Mouse (Mus musculus) olfactory bulb, adult 2 months (tissue): ENCODE data around the gene Nprl3. TPM values are rescaled to one million over a fixed set of nuclear protein-coding genes. Genes with fewer than 3 reads are reported as not detected.

Source experiments
- H3K27ac ChIP-seq: fragments of 200-500 bp; 2 replicates; pipeline ENCODE4 v1.5.1; 2012; ENCODE audit warnings: low read depth, low read length; ENCODE audit not compliant: insufficient read depth
- H3K4me1 ChIP-seq: fragments of 200-500 bp; 2 replicates; pipeline ENCODE4 v1.6.1; 2012; ENCODE audit warnings: low read length; ENCODE audit not compliant: control insufficient read depth, insufficient read depth
- H3K4me3 ChIP-seq: fragments of 200-500 bp; 2 replicates; pipeline ENCODE4 v1.5.1; 2012; ENCODE audit warnings: mild to moderate bottlenecking, low read depth, low read length, moderate library complexity; ENCODE audit not compliant: insufficient read depth
- CTCF ChIP-seq: fragments of 200-500 bp; IDR thresholded peaks from 2 replicates; pipeline ENCODE4 v1.5.1; 2012; ENCODE audit warnings: low read depth, mild to moderate bottlenecking, low read length, moderate library complexity; ENCODE audit not compliant: insufficient read depth
- POLR2A ChIP-seq: fragments of 200-500 bp; IDR thresholded peaks from 2 replicates; pipeline ENCODE4 v1.6.1; 2012; ENCODE audit warnings: mild to moderate bottlenecking, low read depth, low read length, moderate library complexity; ENCODE audit not compliant: insufficient read depth
- WGBS: fragments of 180-500 bp; shearing (Covaris S2); methylation state at CpG from one replicate; pipeline ENCODE4 v1.1.7; 2018; 5-methylcytosine and 5-hydroxymethylcytosine counted together
- polyA plus RNA-seq: library from polyadenylated mRNA; stranded (reverse); fragments of >200 nt; gene quantifications from 2 replicates; pipeline ENCODE4 v1.2.4, GENCODE M21; 2012; ENCODE audit warnings: low replicate concordance; ENCODE audit not compliant: missing spikeins, insufficient read depth, insufficient read length

Gene Nprl3
- polyA plus RNA-seq, 1 experiment, result not detected

- WGBS, result 85% methylated on average over 13 of the region's 13 CpGs
- Histone ChIP-seq H3K4me1 (no peaks in the 10 kb centered on the region), H3K27ac (no peak overlapping the region), H3K4me3 (no peak overlapping the region)
- TF ChIP-seq POLR2A, result no peak
- no peak for TF ChIP-seq CTCF
These were observed 76.8 kb downstream of the Nprl3 start for GRCm38 (mm10) chr11:32190603-32191110.

- Histone ChIP-seq H3K27ac (no peak overlapping the region), H3K4me1 (no peaks in the 10 kb centered on the region), H3K4me3 (no peak overlapping the region)
- TF ChIP-seq POLR2A (no peak), CTCF (no peak)
- 86% methylated on average over 9 of the region's 9 CpGs for WGBS
These were observed 77.4 kb downstream of the Nprl3 start for GRCm38 (mm10) chr11:32190119-32190518.

- no peak overlapping the region for H3K27ac ChIP-seq
- no peak for TF ChIP-seq CTCF
- no peaks in the 10 kb centered on the region for H3K4me1 ChIP-seq
- WGBS, result 74% methylated on average over 5 of the region's 5 CpGs
- no peak overlapping the region for H3K4me3 ChIP-seq
These were observed 78.1 kb downstream of the Nprl3 start for GRCm38 (mm10) chr11:32189434-32189833.

GRCm38 (mm10) chr11:32188881-32189280, 78.6 kb downstream of the Nprl3 start:
- H3K4me3 ChIP-seq, result no peak overlapping the region
- WGBS, result 89% methylated on average over 12 of the region's 12 CpGs
- TF ChIP-seq POLR2A, result no peak
- no peak overlapping the region for H3K27ac ChIP-seq
- H3K4me1 ChIP-seq, result no peaks in the 10 kb centered on the region

GRCm38 (mm10) chr11:32187256-32187655, 80.3 kb downstream of the Nprl3 start:
- WGBS, result 94% methylated on average over 4 of the region's 4 CpGs
- TF ChIP-seq CTCF (no peak), POLR2A (no peak)
- Histone ChIP-seq H3K27ac (no peak overlapping the region), H3K4me3 (no peak overlapping the region), H3K4me1 (no peaks in the 10 kb centered on the region)

GRCm38 (mm10) chr11:32186031-32186430, 81.5 kb downstream of the Nprl3 start:
- Histone ChIP-seq H3K4me3 (no peak overlapping the region), H3K27ac (no peak overlapping the region), H3K4me1 (no peaks in the 10 kb centered on the region)
- TF ChIP-seq POLR2A (no peak), CTCF (no peak)
- WGBS, result 67% methylated on average over 3 of the region's 3 CpGs

- no peak for TF ChIP-seq POLR2A
- no peak for TF ChIP-seq CTCF
- Histone ChIP-seq H3K27ac (no peak overlapping the region), H3K4me1 (no peaks in the 10 kb centered on the region), H3K4me3 (no peak overlapping the region)
- 93% methylated on average over 8 of the region's 8 CpGs for WGBS
These were observed 83.0 kb downstream of the Nprl3 start for GRCm38 (mm10) chr11:32184469-32184868.

- 40% methylated on average over 25 of the region's 25 CpGs for WGBS
- Histone ChIP-seq H3K27ac (no peak overlapping the region), H3K4me1 (no peaks in the 10 kb centered on the region), H3K4me3 (no peak overlapping the region)
- TF ChIP-seq POLR2A (no peak), CTCF (peak; percentile 52; the same call in 1 of the 2 replicates)
These were observed 85.3 kb downstream of the Nprl3 start for GRCm38 (mm10) chr11:32181973-32182868.

GRCm38 (mm10) chr11:32181246-32181645, 86.3 kb downstream of the Nprl3 start:
- TF ChIP-seq CTCF (no peak), POLR2A (no peak)
- H3K4me3 ChIP-seq, result no peak overlapping the region
- 93% methylated on average over 4 of the region's 4 CpGs for WGBS
- H3K27ac ChIP-seq, result no peak overlapping the region
- H3K4me1 ChIP-seq, result no peaks in the 10 kb centered on the region

- TF ChIP-seq POLR2A (no peak), CTCF (no peak)
- Histone ChIP-seq H3K27ac (no peak overlapping the region), H3K4me3 (no peak overlapping the region), H3K4me1 (no peaks in the 10 kb centered on the region)
- 90% methylated on average over 1 of the region's 1 CpGs for WGBS
These were observed 89.0 kb downstream of the Nprl3 start for GRCm38 (mm10) chr11:32178506-32178905.

Other genes with a start within 250 kb of the Nprl3 start
- gene Il9r, start 67.4 kb downstream of the Nprl3 start, polyA plus RNA-seq, result not detected in 2 replicates
- not detected in 2 replicates for gene Snrnp25, start 62.3 kb downstream of the Nprl3 start, polyA plus RNA-seq
- gene Rhbdf1, start 45.4 kb downstream of the Nprl3 start, polyA plus RNA-seq, result not detected in 2 replicates
- not detected in 2 replicates for gene Mpg, start 41.2 kb downstream of the Nprl3 start, polyA plus RNA-seq
- gene Hba-x, start 8.7 kb upstream of the Nprl3 start, polyA plus RNA-seq, result not detected in 2 replicates
- gene Hba-a1, start 15.8 kb upstream of the Nprl3 start, polyA plus RNA-seq, result not detected in 2 replicates
- gene Hbq1b, start 19.3 kb upstream of the Nprl3 start, polyA plus RNA-seq, result not detected in 2 replicates
- gene Hba-a2, start 28.8 kb upstream of the Nprl3 start, polyA plus RNA-seq, result not detected in 2 replicates
- gene Hbq1a, start 32.4 kb upstream of the Nprl3 start, polyA plus RNA-seq, result not detected in 2 replicates
- not detected in 2 replicates for gene Sh3pxd2b, start 80.1 kb upstream of the Nprl3 start, polyA plus RNA-seq
- not detected in 2 replicates for gene Ubtd2, start 187.7 kb upstream of the Nprl3 start, polyA plus RNA-seq